Mouse (Mus musculus) hindbrain, embryonic 15.5 days (tissue): Measurements from ENCODE around the gene Atxn10. TPM values are rescaled to one million over a fixed set of nuclear protein-coding genes. Genes with fewer than 3 reads are reported as not detected.

Experiments used
- ATAC-seq: fragments of 200-750 bp; cut with Nextera tagmentation; 2 replicates; pipeline ENCODE4 v1.8.0; 2017; ENCODE audit warnings: low read depth, moderate number of reproducible peaks, moderate TSS enrichment; ENCODE audit not compliant: low FRiP score
- H3K27ac ChIP-seq: fragments of 300-500 bp; sonication (generic); replicated peaks from 2 replicates; pipeline ENCODE4 v1.5.1; 2015; ENCODE audit warnings: mild to moderate bottlenecking, inconsistent platforms
- H3K27me3 ChIP-seq: fragments of 300-500 bp; sonication (generic); 2 replicates; pipeline ENCODE4 v1.6.1; 2015; ENCODE audit warnings: control low read depth, inconsistent platforms
- H3K36me3 ChIP-seq: fragments of 300-500 bp; sonication (generic); 2 replicates; pipeline ENCODE4 v1.6.1; 2015; ENCODE audit warnings: control low read depth, inconsistent platforms
- H3K4me1 ChIP-seq: fragments of 300-500 bp; sonication (generic); replicated peaks from 2 replicates; pipeline ENCODE4 v1.6.1; 2015; ENCODE audit warnings: control low read depth, inconsistent platforms
- H3K4me2 ChIP-seq: fragments of 300-500 bp; sonication (generic); 2 replicates; pipeline ENCODE4 v1.6.1; 2015; ENCODE audit warnings: moderate library complexity, mild to moderate bottlenecking, inconsistent platforms
- H3K4me3 ChIP-seq: fragments of 300-500 bp; sonication (generic); 2 replicates; pipeline ENCODE4 v1.5.1; 2015; ENCODE audit warnings: mild to moderate bottlenecking, inconsistent platforms
- H3K9ac ChIP-seq: fragments of 300-500 bp; sonication (generic); 2 replicates; pipeline ENCODE4 v1.6.1; 2015; ENCODE audit warnings: inconsistent platforms
- H3K9me3 ChIP-seq: fragments of 300-500 bp; sonication (generic); 2 replicates; pipeline ENCODE4 v1.6.1; 2016; ENCODE audit warnings: control low read depth, inconsistent platforms
- WGBS: fragments of 180-500 bp; shearing (Covaris S2); methylation state at CpG from one replicate; pipeline ENCODE4 v1.1.7; 2015; 5-methylcytosine and 5-hydroxymethylcytosine counted together
- polyA plus RNA-seq: library from polyadenylated mRNA; unstranded; fragments of >200 nt; fragmentation: Nextera tagmentation; extraction: Ambion mirVana; gene quantifications from 2 replicates; pipeline ENCODE4 v1.2.1, GENCODE M21; 2015

The Atxn10 gene
- polyA plus RNA-seq, 1 experiment from 2014 or later = 511 TPM

- WGBS = under 1% methylated on average over 54 of the region's 54 CpGs
- Histone ChIP-seq H3K4me2 (peak overlapping the region; percentile 67), H3K27me3 (no peaks in the 10 kb centered on the region), H3K36me3 (no peaks in the 10 kb centered on the region), H3K9ac (peak overlapping the region; percentile 78), H3K4me3 (peak overlapping the region; percentile 67), H3K27ac (peak overlapping the region; percentile 97), H3K4me1 (peaks cover 31% of the 10 kb centered on the region), H3K9me3 (no peaks in the 10 kb centered on the region)
- ATAC-seq = peak; percentile 93
Measured at GRCm38 (mm10) chr15:85336301-85336991, 401 bp downstream of the Atxn10 start.

- peak overlapping the region; percentile 78 for H3K9ac ChIP-seq
- H3K36me3 ChIP-seq = no peaks in the 10 kb centered on the region
- ATAC-seq = no peak
- WGBS = 47% methylated on average over 9 of the region's 9 CpGs
- H3K27ac ChIP-seq = peak overlapping the region; percentile 97
- H3K4me1 ChIP-seq = peaks cover 31% of the 10 kb centered on the region
- peak overlapping the region; percentile 67 for H3K4me3 ChIP-seq
- peak overlapping the region; percentile 67 for H3K4me2 ChIP-seq
- H3K27me3 ChIP-seq = no peaks in the 10 kb centered on the region
- H3K9me3 ChIP-seq = no peaks in the 10 kb centered on the region
Measured at GRCm38 (mm10) chr15:85337219-85337618, 1.2 kb downstream of the Atxn10 start.

- H3K9ac ChIP-seq = no peak overlapping the region
- no peaks in the 10 kb centered on the region for H3K9me3 ChIP-seq
- peaks cover 31% of the 10 kb centered on the region for H3K4me1 ChIP-seq
- ATAC-seq = no peak
- H3K4me2 ChIP-seq = peak overlapping the region; percentile 67
- H3K27ac ChIP-seq = no peak overlapping the region
- H3K36me3 ChIP-seq = no peaks in the 10 kb centered on the region
- 91% methylated on average over 5 of the region's 5 CpGs for WGBS
- no peaks in the 10 kb centered on the region for H3K27me3 ChIP-seq
- H3K4me3 ChIP-seq = no peak overlapping the region
Measured at GRCm38 (mm10) chr15:85337979-85338378, 1.9 kb downstream of the Atxn10 start.

GRCm38 (mm10) chr15:85342246-85342645 is 6.2 kb downstream of the Atxn10 start:
- Histone ChIP-seq H3K27me3 (no peaks in the 10 kb centered on the region), H3K36me3 (no peaks in the 10 kb centered on the region), H3K4me1 (peaks cover 20% of the 10 kb centered on the region), H3K9ac (no peak overlapping the region), H3K9me3 (no peaks in the 10 kb centered on the region), H3K4me3 (no peak overlapping the region), H3K4me2 (no peak overlapping the region), H3K27ac (no peak overlapping the region)
- 94% methylated on average over 2 of the region's 2 CpGs for WGBS
- ATAC-seq = no peak

GRCm38 (mm10) chr15:85344673-85345072 is 8.6 kb downstream of the Atxn10 start:
- ATAC-seq = no peak
- WGBS = 60% methylated on average over 2 of the region's 2 CpGs

GRCm38 (mm10) chr15:85347058-85347700 is 11.1 kb downstream of the Atxn10 start:
- Histone ChIP-seq H3K27me3 (no peaks in the 10 kb centered on the region), H3K9me3 (no peaks in the 10 kb centered on the region), H3K9ac (no peak overlapping the region), H3K27ac (no peak overlapping the region), H3K4me1 (peaks cover 2% of the 10 kb centered on the region; the same call in 1 of the 2 replicates), H3K36me3 (no peaks in the 10 kb centered on the region), H3K4me3 (no peak overlapping the region), H3K4me2 (no peak overlapping the region)
- no peak for ATAC-seq
- 90% methylated on average over 6 of the region's 6 CpGs for WGBS

More at GRCm38 (mm10) chr15:85344673-85345072, 8.6 kb downstream of the Atxn10 start:
- Histone ChIP-seq H3K4me2 (no peak overlapping the region), H3K27ac (no peak overlapping the region), H3K4me3 (no peak overlapping the region), H3K9me3 (no peaks in the 10 kb centered on the region), H3K9ac (no peak overlapping the region), H3K4me1 (no peaks in the 10 kb centered on the region; the same call in 1 of the 2 replicates), H3K27me3 (no peaks in the 10 kb centered on the region), H3K36me3 (no peaks in the 10 kb centered on the region)

- Histone ChIP-seq H3K4me3 (no peak overlapping the region), H3K9me3 (no peaks in the 10 kb centered on the region), H3K4me2 (no peak overlapping the region), H3K27ac (no peak overlapping the region), H3K27me3 (no peaks in the 10 kb centered on the region), H3K4me1 (peaks cover 6% of the 10 kb centered on the region; the same call in 1 of the 2 replicates), H3K36me3 (no peaks in the 10 kb centered on the region), H3K9ac (no peak overlapping the region)
- ATAC-seq = no peak; the same call in 1 of the 2 replicates
- 86% methylated on average over 2 of the region's 2 CpGs for WGBS
Measured at GRCm38 (mm10) chr15:85350144-85350543, 14.1 kb downstream of the Atxn10 start.

- no peaks in the 10 kb centered on the region for H3K27me3 ChIP-seq
- H3K4me2 ChIP-seq = no peak overlapping the region
- 97% methylated on average over 9 of the region's 9 CpGs for WGBS
- peaks cover 13% of the 10 kb centered on the region; the same call in 1 of the 2 replicates for H3K4me1 ChIP-seq
- H3K4me3 ChIP-seq = no peak overlapping the region
- no peak for ATAC-seq
- no peaks in the 10 kb centered on the region for H3K9me3 ChIP-seq
- no peaks in the 10 kb centered on the region for H3K36me3 ChIP-seq
- H3K9ac ChIP-seq = no peak overlapping the region
- no peak overlapping the region for H3K27ac ChIP-seq
Measured at GRCm38 (mm10) chr15:85354060-85354459, 18.0 kb downstream of the Atxn10 start.

- WGBS = 81% methylated on average over 6 of the region's 6 CpGs
- no peak for ATAC-seq
- no peak overlapping the region for H3K4me2 ChIP-seq
- H3K4me1 ChIP-seq = peaks cover 13% of the 10 kb centered on the region; the same call in 1 of the 2 replicates
- no peaks in the 10 kb centered on the region for H3K27me3 ChIP-seq
- H3K9ac ChIP-seq = no peak overlapping the region
- no peak overlapping the region for H3K4me3 ChIP-seq
- H3K36me3 ChIP-seq = peaks cover 12% of the 10 kb centered on the region
- H3K27ac ChIP-seq = no peak overlapping the region
- H3K9me3 ChIP-seq = no peaks in the 10 kb centered on the region
Measured at GRCm38 (mm10) chr15:85356112-85356511, 20.1 kb downstream of the Atxn10 start.

GRCm38 (mm10) chr15:85357465-85358225 is 21.6 kb downstream of the Atxn10 start:
- H3K9ac ChIP-seq = no peak overlapping the region
- H3K27me3 ChIP-seq = no peaks in the 10 kb centered on the region
- H3K36me3 ChIP-seq = peaks cover 25% of the 10 kb centered on the region
- H3K4me3 ChIP-seq = no peak overlapping the region
- H3K9me3 ChIP-seq = no peaks in the 10 kb centered on the region
- ATAC-seq = no peak
- peaks cover 7% of the 10 kb centered on the region; the same call in 1 of the 2 replicates for H3K4me1 ChIP-seq
- H3K4me2 ChIP-seq = no peak overlapping the region
- H3K27ac ChIP-seq = no peak overlapping the region
- 96% methylated on average over 4 of the region's 4 CpGs for WGBS

- Histone ChIP-seq H3K4me1 (peaks cover 13% of the 10 kb centered on the region), H3K27ac (no peak overlapping the region), H3K4me2 (no peak overlapping the region), H3K36me3 (peaks cover 28% of the 10 kb centered on the region), H3K9ac (no peak overlapping the region), H3K27me3 (no peaks in the 10 kb centered on the region), H3K9me3 (no peaks in the 10 kb centered on the region), H3K4me3 (no peak overlapping the region)
- no peak for ATAC-seq
- WGBS = 83% methylated on average over 2 of the region's 2 CpGs
Measured at GRCm38 (mm10) chr15:85359483-85359882, 23.4 kb downstream of the Atxn10 start.

- WGBS = 92% methylated on average over 4 of the region's 4 CpGs
- no peak for ATAC-seq
Measured at GRCm38 (mm10) chr15:85359901-85360300, 23.9 kb downstream of the Atxn10 start.

More at GRCm38 (mm10) chr15:85359901-85360300, 23.9 kb downstream of the Atxn10 start:
- H3K4me1 ChIP-seq = peaks cover 13% of the 10 kb centered on the region
- H3K27ac ChIP-seq = no peak overlapping the region
- H3K36me3 ChIP-seq = peaks cover 28% of the 10 kb centered on the region
- H3K27me3 ChIP-seq = no peaks in the 10 kb centered on the region
- H3K9ac ChIP-seq = no peak overlapping the region
- H3K4me3 ChIP-seq = no peak overlapping the region
- no peaks in the 10 kb centered on the region for H3K9me3 ChIP-seq
- no peak overlapping the region for H3K4me2 ChIP-seq
